9 mouse cellular contexts compared by ENCODE assay signal in the genomic region with DNA sequence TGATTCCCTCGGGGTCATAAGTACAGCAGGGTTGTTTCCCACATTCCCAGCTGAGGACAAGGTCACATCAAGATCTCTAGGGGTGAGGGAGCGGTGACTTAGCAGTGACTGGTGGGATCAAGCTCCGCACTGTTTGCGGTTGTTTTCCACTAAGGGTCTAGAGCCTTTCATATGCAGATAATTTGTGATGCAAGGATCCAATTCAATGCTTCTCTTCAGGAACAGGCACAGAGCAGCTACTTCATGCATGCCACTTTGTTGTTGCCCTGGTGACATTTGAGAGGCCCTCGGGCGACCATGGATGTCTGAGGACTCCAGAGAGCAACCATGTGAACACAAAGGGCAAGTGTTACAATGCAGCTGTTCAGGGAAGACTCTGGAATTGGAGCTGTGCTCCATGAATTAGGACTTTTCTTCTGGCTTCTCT. TPM values are rescaled to one million over a fixed set of nuclear protein-coding genes. Genes with fewer than 3 reads are reported as not detected.
DNase-seq lines count a peak whose midpoint lies in the region; ATAC-seq lines count a peak whose summit lies in the region.
"Had no signal": no experiment of that assay in that cellular context is flagged by ENCODE, and none has a peak within 500 bp of the region (broad histone marks: within the 10 kb centered on the region; RNA-seq: fewer than 3 reads in every experiment).

No protein-coding gene starts in this region.

- peak; percentile 57 for DNase-seq in forebrain, embryonic 10.5 days (ENCODE audit: extremely low spot score, low spot score)
- no peak for DNase-seq in hindbrain, embryonic 14.5 days (ENCODE audit: low spot score)
- DNase-seq in natural killer cell, adult 2 months (ENCODE audit: low spot score in 2 of 2) = no peak
- no peak for DNase-seq in thymus, postnatal 25 days
- DNase-seq in urinary bladder, postnatal 14 days (ENCODE audit: low spot score) = no peak
- DNase-seq: adrenal gland, adult 2 months had no signal

- ATAC-seq in forebrain, embryonic 12.5 days (ENCODE audit: low FRiP score) = no peak
- peak; percentile 65; the same call in 1 of the 2 replicates for ATAC-seq in hindbrain, embryonic 14.5 days (ENCODE audit: low FRiP score)
- peak; percentile 92 for ATAC-seq in midbrain, embryonic 12.5 days (ENCODE audit: low FRiP score, low read depth)

- no peaks in the 10 kb centered on the region for H3K36me3 ChIP-seq in forebrain, embryonic 10.5 days (replicated peaks)
- H3K36me3 ChIP-seq in forebrain, embryonic 12.5 days (replicated peaks) = no peaks in the 10 kb centered on the region
- no peaks in the 10 kb centered on the region for H3K36me3 ChIP-seq in hindbrain, embryonic 14.5 days (replicated peaks; ENCODE audit: control insufficient read depth, insufficient read depth)
- no peaks in the 10 kb centered on the region for H3K36me3 ChIP-seq in midbrain, embryonic 12.5 days

- no peak overlapping the region for H3K4me2 ChIP-seq in forebrain, embryonic 12.5 days
- no peak overlapping the region for H3K4me2 ChIP-seq in hindbrain, embryonic 14.5 days (replicated peaks)
- no peak overlapping the region for H3K4me2 ChIP-seq in midbrain, embryonic 12.5 days (replicated peaks)

- H3K4me1 ChIP-seq in forebrain, embryonic 10.5 days = peaks cover 26% of the 10 kb centered on the region
- H3K4me1 ChIP-seq in forebrain, embryonic 12.5 days = no peaks in the 10 kb centered on the region; the same call in 1 of the 2 replicates
- H3K4me1 ChIP-seq in brown adipose tissue, adult 24 weeks (ENCODE audit: control insufficient read depth, insufficient read depth, insufficient read length, low read length) = peaks cover 7% of the 10 kb centered on the region
- H3K4me1 ChIP-seq in hindbrain, embryonic 14.5 days (replicated peaks; ENCODE audit: control insufficient read depth, insufficient read depth, low read length) = no peaks in the 10 kb centered on the region
- H3K4me1 ChIP-seq in midbrain, embryonic 12.5 days = peaks cover 6% of the 10 kb centered on the region

- H3K9me3 ChIP-seq in forebrain, embryonic 10.5 days = no peaks in the 10 kb centered on the region
- H3K9me3 ChIP-seq in forebrain, embryonic 12.5 days = no peaks in the 10 kb centered on the region
- no peaks in the 10 kb centered on the region for H3K9me3 ChIP-seq in hindbrain, embryonic 14.5 days (ENCODE audit: control insufficient read depth, low read length)
- no peaks in the 10 kb centered on the region for H3K9me3 ChIP-seq in midbrain, embryonic 12.5 days

- no peaks in the 10 kb centered on the region for H3K27me3 ChIP-seq in forebrain, embryonic 10.5 days (ENCODE audit: poor library complexity, severe bottlenecking)
- no peaks in the 10 kb centered on the region for H3K27me3 ChIP-seq in forebrain, embryonic 12.5 days
- no peaks in the 10 kb centered on the region for H3K27me3 ChIP-seq in hindbrain, embryonic 14.5 days (ENCODE audit: control insufficient read depth, insufficient read depth, low read length)
- H3K27me3 ChIP-seq in midbrain, embryonic 12.5 days = no peaks in the 10 kb centered on the region

- no peak overlapping the region for H3K4me3 ChIP-seq in forebrain, embryonic 10.5 days
- H3K4me3 ChIP-seq in forebrain, embryonic 12.5 days (replicated peaks) = no peak overlapping the region
- H3K4me3 ChIP-seq in brown adipose tissue, adult 24 weeks (ENCODE audit: insufficient read depth, low read depth, low read length) = no peak overlapping the region
- H3K4me3 ChIP-seq in hindbrain, embryonic 14.5 days (replicated peaks; ENCODE audit: low read length) = no peak overlapping the region
- no peak overlapping the region for H3K4me3 ChIP-seq in midbrain, embryonic 12.5 days

- 39% methylated on average over 6 of the region's 6 CpGs for WGBS in forebrain, embryonic 10.5 days
- 14% methylated on average over 6 of the region's 6 CpGs for WGBS in forebrain, embryonic 12.5 days
- 11% methylated on average over 6 of the region's 6 CpGs for WGBS in hindbrain, embryonic 14.5 days
- 12% methylated on average over 6 of the region's 6 CpGs for WGBS in midbrain, embryonic 12.5 days

- peak overlapping the region; percentile 67 for H3K27ac ChIP-seq in forebrain, embryonic 10.5 days
- H3K27ac ChIP-seq in forebrain, embryonic 12.5 days = no peak overlapping the region
- peak overlapping the region; percentile 73 for H3K27ac ChIP-seq in brown adipose tissue, adult 24 weeks (replicated peaks; ENCODE audit: low read depth, low read length)
- no peak overlapping the region for H3K27ac ChIP-seq in hindbrain, embryonic 14.5 days
- H3K27ac ChIP-seq in midbrain, embryonic 12.5 days (replicated peaks) = peak overlapping the region; percentile 42; the same call in 1 of the 2 replicates

- H3K9ac ChIP-seq in forebrain, embryonic 12.5 days = no peak overlapping the region
- H3K9ac ChIP-seq in hindbrain, embryonic 14.5 days = no peak overlapping the region
- no peak overlapping the region for H3K9ac ChIP-seq in midbrain, embryonic 12.5 days (replicated peaks)

RNA-seq across cellular contexts. Expression of a gene that starts 14.9 kb away (rescaled TPM):
- polyA plus RNA-seq in forebrain, embryonic 10.5 days (2016; fragmentation: Nextera tagmentation; extraction: Ambion mirVana) = 3.1 and 3.7 TPM in 2 replicates
- 3.4 and 3.6 TPM in 2 replicates for polyA plus RNA-seq in forebrain, embryonic 12.5 days (2016; fragmentation: Nextera tagmentation; extraction: Ambion mirVana)
- 6.3 and 7.8 TPM in 2 replicates for polyA plus RNA-seq in brown adipose tissue, adult 24 weeks (2012; ENCODE audit: insufficient read depth, insufficient read length, missing spikeins)
- 6.0 and 7.1 TPM in 2 replicates for polyA plus RNA-seq in hindbrain, embryonic 14.5 days (2014; fragmentation: Nextera tagmentation; extraction: Ambion mirVana)
- polyA plus RNA-seq in midbrain, embryonic 12.5 days (2016; fragmentation: Nextera tagmentation; extraction: Ambion mirVana) = 3.3 and 5.6 TPM in 2 replicates

Comparison
In these comparisons a context has a peak if more than half of its experiments do, and no peak if none do; other contexts are left out.
1. H3K27ac ChIP-seq: peak in forebrain, embryonic 10.5 days (single experiment), brown adipose tissue, adult 24 weeks (single experiment) and midbrain, embryonic 12.5 days (single experiment); none in forebrain, embryonic 12.5 days (single experiment) and hindbrain, embryonic 14.5 days (single experiment).